Mouse (Mus musculus): Measurements from ENCODE around the gene Cyp2j12.
A peak's percentile ranks its signal among the peaks of the same experiment; 100 is the strongest.
"Not testable (repeated sequence)": the region's sequence is repeated elsewhere in the genome, so short reads cannot be mapped to it uniquely, and the experiment has no call there.

Gene Cyp2j12

DNA sequence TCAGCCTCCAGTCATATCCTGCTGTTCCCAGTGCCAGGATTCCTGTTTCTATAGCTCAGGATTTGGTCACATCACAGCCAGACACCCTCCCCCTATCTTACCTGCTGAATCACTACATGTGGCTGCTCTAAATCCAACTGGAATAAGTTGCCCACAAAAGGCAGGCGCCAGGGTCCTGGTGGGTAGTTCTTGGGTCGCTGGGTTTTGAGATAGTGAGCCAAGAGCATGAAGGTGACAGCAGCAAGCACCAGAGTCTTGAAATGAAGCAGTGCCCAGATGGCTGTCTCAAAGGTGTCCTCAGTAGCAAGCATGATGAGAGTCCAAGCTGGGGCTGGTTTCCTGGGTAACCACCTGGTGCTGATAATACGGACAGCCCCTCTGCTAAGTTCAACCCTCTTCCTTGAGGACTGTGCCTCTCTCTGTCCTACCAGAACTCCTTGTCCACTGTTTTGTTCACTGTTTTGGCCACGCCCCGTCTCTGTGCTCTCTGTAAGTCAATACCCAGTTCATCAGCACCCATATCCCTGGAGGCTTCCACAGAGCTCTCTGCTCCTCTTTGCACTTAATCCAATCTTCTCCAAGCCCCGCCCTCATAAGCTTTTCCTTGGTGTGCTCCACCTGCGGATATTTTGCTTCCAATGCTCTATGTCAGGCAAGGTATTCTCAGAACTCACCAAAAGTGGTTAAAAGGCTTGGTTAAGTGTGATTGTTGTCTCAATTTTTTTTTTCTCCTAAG is at the start of gene Cyp2j12:
Cyp2j12 (minus strand) TSS at position 421 of the 736 bp plus-strand sequence.
- peak; percentile 10 to 13 for DNase-seq

DNA sequence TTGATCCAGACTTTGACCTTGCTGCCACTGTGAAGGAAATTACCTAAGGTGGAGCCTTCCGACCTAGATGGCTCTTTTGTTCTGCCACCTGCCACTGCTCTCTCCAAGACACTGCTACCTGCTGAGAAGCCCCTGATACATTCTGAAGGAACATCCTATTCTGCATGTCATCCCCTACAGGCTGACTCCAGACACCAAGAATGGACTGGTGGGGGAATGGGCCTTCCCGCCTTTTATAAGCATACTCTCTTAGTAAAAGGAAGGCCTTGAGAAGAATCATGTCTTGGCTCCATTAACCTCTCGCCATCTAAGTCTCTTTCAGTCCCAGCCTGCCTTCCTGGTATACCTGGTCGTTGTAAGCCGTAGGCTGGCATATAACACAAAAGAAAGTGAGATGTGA is 48.4 kb upstream of the Cyp2j12 start:
- not testable (repeated sequence) for DNase-seq

- DNase-seq = not testable (repeated sequence)
These were observed 47.7 kb upstream of the Cyp2j12 start for GRCm38 (mm10) chr4:96188671-96189070.

DNA sequence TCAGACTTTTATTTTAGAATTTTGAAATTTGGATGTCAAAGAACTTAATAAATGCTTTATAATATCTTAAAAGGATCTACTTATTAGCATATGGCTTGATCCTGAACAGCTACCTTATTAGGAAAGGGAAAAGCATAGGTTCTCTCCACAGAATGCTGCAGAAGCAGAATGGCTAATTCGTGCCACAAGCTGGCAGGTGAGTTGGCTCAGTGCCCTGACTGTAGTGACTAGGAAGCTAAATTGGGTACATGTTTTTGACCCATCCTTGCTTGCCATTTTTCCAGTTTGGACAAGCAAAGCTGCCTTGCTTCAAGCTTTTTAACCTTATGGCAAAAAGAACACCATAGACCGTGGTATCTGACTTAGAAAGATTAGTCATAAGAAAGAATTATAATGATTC is 47.2 kb upstream of the Cyp2j12 start:
- DNase-seq = peak; percentile 8 to 35

- not testable (repeated sequence) for DNase-seq
These were observed 43.8 kb upstream of the Cyp2j12 start for GRCm38 (mm10) chr4:96184716-96185115.

- DNase-seq = peak in 1 of 2 experiments; percentile 9
These were observed 21.9 kb upstream of the Cyp2j12 start for GRCm38 (mm10) chr4:96162839-96163238.

DNA sequence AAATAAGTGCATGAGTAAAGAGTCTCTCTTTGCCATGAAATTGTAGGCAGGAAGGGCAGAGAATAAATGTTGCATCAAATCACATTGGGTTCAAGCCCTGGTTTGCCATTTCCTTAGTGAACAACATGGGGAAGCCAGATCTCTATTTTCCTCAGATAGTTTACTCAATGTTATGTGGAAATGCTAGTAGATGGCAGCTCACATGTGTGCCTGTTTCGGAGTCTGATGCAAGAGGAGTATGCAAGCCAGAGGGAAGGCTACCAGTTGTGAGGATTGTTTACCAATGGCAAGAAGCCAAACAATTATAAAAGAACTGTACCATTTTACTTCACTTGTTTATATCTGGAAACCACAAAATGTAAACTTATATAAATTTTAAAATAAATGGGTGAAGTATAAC is 20.6 kb upstream of the Cyp2j12 start:
- DNase-seq = no peak

GRCm38 (mm10) chr4:96139226-96139625 is 1.7 kb downstream of the Cyp2j12 start:
- no peak for DNase-seq

DNA sequence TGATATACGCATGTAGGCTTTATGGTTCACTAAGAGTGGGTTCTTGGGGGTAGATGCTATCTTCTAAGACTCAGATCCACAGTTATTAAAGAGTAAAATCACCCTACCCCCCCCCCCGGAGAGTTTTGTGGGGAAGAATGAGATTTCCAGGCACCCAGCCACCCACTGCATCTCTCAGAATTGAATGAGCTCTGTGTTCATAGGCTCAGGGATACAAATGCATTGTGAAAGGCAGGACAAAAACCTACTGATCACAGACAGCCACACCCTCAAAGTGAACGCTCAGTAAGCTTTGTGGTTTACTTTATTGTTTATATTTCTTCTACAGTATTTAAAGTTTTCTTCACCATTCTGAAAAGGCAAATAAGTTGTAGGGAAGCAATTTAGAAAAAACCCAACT is 6.7 kb downstream of the Cyp2j12 start:
- DNase-seq = no peak

DNA sequence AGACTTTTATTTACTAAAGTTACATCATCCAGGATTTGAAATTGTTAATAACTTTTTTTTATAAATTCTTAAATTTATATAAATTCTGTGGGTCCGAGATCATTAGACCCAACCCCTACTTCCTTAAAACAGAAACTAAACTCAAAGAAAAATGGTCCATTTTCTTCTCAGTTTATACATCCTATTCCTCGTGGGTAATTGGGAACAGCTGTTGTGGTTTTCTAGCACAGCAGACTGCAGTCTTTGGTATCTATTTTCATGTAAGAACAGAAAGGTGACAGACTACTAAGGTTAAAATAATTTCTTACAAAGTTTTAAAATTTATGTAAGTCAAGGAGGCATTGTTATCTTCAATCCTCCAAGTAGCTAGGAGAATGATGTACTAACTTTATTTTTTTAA is 44.1 kb downstream of the Cyp2j12 start:
- DNase-seq = no peak

- DNase-seq = no peak
These were observed 49.1 kb downstream of the Cyp2j12 start for GRCm38 (mm10) chr4:96091869-96092268.

DNA sequence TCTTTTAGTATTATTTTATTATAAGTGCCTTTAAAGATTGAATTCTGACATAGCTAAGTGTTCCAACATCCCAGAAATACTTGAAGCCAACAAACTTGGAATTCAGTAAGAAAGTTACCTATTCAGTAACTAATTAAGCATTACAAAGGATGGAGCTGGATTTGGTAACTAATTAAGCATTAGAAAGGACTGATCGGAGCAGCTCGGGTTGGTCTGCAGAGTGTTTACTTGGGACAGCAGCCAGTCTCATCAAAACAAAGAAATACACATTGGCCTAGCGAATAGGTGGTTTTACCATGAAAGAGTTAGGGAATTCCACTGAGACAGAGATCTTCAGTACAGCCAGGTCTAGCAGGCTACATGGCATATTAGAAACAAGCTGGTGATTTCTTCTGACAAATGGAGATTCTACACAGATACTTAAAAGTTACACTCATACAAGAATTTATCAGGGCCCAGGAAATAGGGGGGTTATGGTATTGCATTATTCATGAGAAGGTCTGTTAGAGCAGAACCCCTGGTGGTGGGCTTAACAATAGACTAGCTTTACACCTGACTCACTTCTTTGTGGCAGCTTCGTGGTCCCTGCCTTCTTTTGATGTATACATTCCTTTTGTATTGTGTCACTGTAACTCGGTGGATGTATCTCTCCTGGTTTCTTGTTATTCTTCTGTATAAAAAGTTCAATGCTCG is 51.5 kb downstream of the Cyp2j12 start:
- DNase-seq = not testable (repeated sequence)

GRCm38 (mm10) chr4:96078308-96078707 is 62.6 kb downstream of the Cyp2j12 start:
- no peak for DNase-seq

- peak; percentile 79 to 87 for DNase-seq
These were observed 63.5 kb downstream of the Cyp2j12 start, which contains the start of gene Cyp2j13 for GRCm38 (mm10) chr4:96077261-96078125. TSS of gene Cyp2j13 (minus strand) at chr4:96077546.

- DNase-seq = no peak
These were observed 78.9 kb downstream of the Cyp2j12 start for GRCm38 (mm10) chr4:96062045-96062444.

- no peak for DNase-seq
These were observed 80.8 kb downstream of the Cyp2j12 start for GRCm38 (mm10) chr4:96060106-96060505.
